Mouse (Mus musculus) hindbrain, embryonic 10.5 days (tissue): ENCODE results near the gene Mtx3. TPM values are rescaled to one million over a fixed set of nuclear protein-coding genes. Genes with fewer than 3 reads are reported as not detected.
"Not testable (repeated sequence)": the region's sequence is repeated elsewhere in the genome, so short reads cannot be mapped to it uniquely, and the experiment has no call there.

Experiments
- DNase-seq: peaks from one replicate; pipeline ENCODE4 v3.0.0-alpha.2; 2017; ENCODE audit warnings: low spot score
- H3K27ac ChIP-seq: fragments of 300-500 bp; sonication (generic); 2 replicates; pipeline ENCODE4 v1.5.1; 2016; ENCODE audit warnings: mild to moderate bottlenecking, moderate library complexity
- H3K27me3 ChIP-seq: fragments of 300-500 bp; sonication (generic); 2 replicates; pipeline ENCODE4 v1.6.1; 2016; ENCODE audit warnings: mild to moderate bottlenecking; ENCODE audit not compliant: poor library complexity, insufficient read depth, severe bottlenecking
- H3K36me3 ChIP-seq: fragments of 300-500 bp; sonication (generic); 2 replicates; pipeline ENCODE4 v1.6.1; 2016; ENCODE audit warnings: mild to moderate bottlenecking, moderate library complexity
- H3K4me1 ChIP-seq: fragments of 300-500 bp; sonication (generic); replicated peaks from 2 replicates; pipeline ENCODE4 v1.6.1; 2016; ENCODE audit warnings: mild to moderate bottlenecking
- H3K4me3 ChIP-seq: fragments of 300-500 bp; sonication (generic); 2 replicates; pipeline ENCODE4 v1.5.1; 2016; ENCODE audit warnings: mild to moderate bottlenecking, moderate library complexity
- H3K9me3 ChIP-seq: fragments of 300-500 bp; sonication (generic); 2 replicates; pipeline ENCODE4 v1.6.1; 2016; ENCODE audit warnings: mild to moderate bottlenecking, moderate library complexity
- WGBS: fragments of 180-500 bp; shearing (Covaris S2); methylation state at CpG from one replicate; pipeline ENCODE4 v1.1.7; 2016; 5-methylcytosine and 5-hydroxymethylcytosine counted together
- polyA plus RNA-seq: library from polyadenylated mRNA; unstranded; fragments of >200 nt; fragmentation: Nextera tagmentation; extraction: Ambion mirVana; gene quantifications from 2 replicates; pipeline ENCODE4 v1.2.1, GENCODE M21; 2016

The Mtx3 gene
- 2.8 and 3.2 TPM in 2 replicates for polyA plus RNA-seq

DNA sequence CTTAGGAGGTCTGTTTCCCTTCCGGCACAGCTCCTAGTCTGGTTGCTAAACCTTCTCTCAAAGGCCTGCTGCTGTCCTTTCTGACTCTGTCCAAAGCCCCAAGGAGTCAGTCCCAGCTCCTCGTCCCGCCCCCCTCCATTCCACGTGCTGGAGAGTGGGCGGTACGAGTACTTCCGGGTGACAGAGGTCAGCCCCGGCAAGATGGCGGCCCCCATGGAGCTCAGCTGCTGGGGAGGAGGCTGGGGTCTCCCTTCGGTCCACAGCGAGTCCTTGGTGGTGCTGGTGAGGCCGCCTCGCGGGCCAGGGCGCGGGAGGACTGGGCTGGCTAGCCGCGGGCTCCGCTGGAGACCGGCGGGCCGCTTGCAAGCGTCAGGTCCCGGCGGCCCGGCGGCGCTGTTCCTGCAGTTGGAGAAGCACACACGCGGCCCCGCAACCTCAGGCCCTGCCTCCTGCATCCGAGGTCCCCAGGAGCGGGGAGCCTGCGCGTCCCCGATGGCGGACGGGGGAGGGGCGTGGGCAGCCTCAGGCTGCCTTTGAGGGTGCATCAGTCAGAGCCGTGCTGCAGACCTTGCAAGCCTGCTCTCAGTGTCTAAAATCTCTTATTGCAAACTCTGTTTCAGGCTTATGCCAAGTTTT lies at the start of gene Mtx3:
TSS of gene Mtx3 (plus strand) at position 175 of the 636 bp plus-strand sequence.
- H3K27me3 ChIP-seq, result no peaks in the 10 kb centered on the region
- no peaks in the 10 kb centered on the region for H3K9me3 ChIP-seq
- DNase-seq, result peak; percentile 91
- H3K27ac ChIP-seq, result peak within 1 kb of the TSS; percentile 98
- WGBS, result 3% methylated on average over 40 of the region's 40 CpGs
- H3K4me3 ChIP-seq, result peak within 1 kb of the TSS; percentile 89
- H3K36me3 ChIP-seq, result peaks cover 31% of the 10 kb centered on the region
- H3K4me1 ChIP-seq, result peaks cover 6% of the 10 kb centered on the region; the same call in 1 of the 2 replicates

DNA sequence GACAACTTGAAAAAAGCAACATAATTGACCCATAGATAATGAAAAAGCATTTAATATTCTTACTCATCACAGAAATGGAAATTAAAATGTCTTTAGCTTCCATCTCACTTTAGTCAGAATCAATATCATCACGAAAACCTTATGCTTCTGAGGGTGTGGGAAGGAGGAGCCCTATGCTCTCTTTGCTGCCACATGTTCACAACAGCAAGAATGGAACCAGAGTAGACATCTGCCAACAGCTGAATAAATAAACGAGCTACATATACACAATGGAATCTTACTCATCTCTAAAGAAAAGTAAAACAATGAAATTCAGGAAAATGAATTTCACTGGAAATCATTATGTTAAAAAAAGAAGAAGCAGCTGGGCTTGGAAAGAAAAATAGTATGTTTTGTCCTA lies 45.7 kb upstream of the Mtx3 start:
- Histone ChIP-seq H3K27me3 (peaks cover 22% of the 10 kb centered on the region), H3K9me3 (no peaks in the 10 kb centered on the region), H3K4me3 (no peak overlapping the region), H3K36me3 (no peaks in the 10 kb centered on the region), H3K27ac (no peak overlapping the region), H3K4me1 (peaks cover 14% of the 10 kb centered on the region)
- 77% methylated on average over 2 of the region's 2 CpGs for WGBS
- no peak for DNase-seq

DNA sequence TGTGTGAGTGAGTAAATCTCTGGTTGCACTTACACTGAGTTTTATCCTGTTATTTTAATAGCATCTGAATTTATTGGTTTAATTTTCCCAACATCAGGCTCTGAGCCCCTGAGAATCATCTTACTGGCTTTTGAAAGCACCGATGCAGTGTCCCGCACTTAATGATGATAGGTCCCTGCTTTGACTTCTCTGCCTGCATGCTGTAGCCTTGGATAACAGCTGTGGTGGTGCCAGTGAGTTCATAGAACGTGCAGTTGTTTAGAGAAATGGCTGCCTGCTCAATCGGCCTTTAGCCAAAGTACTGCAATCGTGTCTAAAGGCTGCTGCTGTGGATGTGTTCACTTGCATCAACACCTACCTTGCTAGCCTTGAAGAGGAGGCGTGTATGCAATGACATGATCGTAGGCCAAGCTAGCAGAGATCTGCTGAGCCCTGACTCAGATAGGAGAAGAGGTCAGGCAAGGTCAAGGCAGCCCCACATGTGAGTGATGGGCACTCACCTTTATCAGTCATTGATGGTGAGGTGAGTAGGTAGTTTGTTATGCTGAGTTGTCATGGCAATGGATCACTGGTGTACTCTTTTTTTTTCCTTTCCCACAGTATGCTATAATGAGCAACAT lies 45.1 kb upstream of the Mtx3 start:
- H3K27ac ChIP-seq, result no peak overlapping the region
- H3K36me3 ChIP-seq, result no peaks in the 10 kb centered on the region
- no peak overlapping the region for H3K4me3 ChIP-seq
- peaks cover 10% of the 10 kb centered on the region for H3K4me1 ChIP-seq
- no peaks in the 10 kb centered on the region for H3K9me3 ChIP-seq
- DNase-seq, result no peak
- 85% methylated on average over 7 of the region's 7 CpGs for WGBS
- peaks cover 16% of the 10 kb centered on the region for H3K27me3 ChIP-seq

DNA sequence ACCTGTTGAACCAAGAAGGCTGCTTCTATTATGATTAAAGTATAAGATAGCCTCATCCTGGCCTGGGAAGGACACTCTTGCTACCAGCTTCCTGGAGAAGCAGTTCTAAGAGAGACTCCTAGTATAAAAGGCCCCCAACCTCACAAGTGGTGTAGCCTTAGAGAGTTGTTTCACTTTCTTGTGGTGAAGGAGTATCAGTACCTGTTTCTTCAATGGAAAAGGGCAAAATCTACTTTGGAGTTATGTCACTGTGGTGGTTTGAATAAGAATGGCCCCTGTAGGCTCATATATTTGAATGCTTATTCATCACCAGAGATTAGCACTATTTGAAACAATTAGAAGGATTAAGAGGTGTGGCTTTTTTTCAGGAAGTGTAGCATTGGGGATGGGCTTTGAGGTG lies 37.8 kb upstream of the Mtx3 start:
- H3K27ac ChIP-seq, result no peak overlapping the region
- DNase-seq, result no peak
- H3K27me3 ChIP-seq, result no peaks in the 10 kb centered on the region
- no peaks in the 10 kb centered on the region for H3K9me3 ChIP-seq
- H3K36me3 ChIP-seq, result no peaks in the 10 kb centered on the region
- no peaks in the 10 kb centered on the region for H3K4me1 ChIP-seq
- H3K4me3 ChIP-seq, result no peak overlapping the region

DNA sequence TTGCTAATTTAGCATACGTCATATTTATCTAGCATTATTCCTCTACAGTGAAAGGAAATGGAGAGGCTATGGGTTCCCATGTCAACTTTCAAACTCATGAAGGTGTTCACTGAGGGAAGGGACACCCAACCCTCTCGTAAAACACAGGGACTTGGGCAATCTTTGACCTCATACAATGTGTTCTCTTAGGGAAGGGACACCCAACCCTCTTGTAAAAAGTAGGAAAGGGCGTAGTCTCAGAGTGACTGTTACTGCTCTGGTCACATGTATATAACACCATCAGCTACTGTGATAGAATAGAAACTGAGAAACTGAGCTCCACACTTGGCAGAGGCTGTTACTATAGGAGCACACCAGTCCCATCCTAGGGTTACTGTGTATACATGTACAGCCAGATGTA lies 36.7 kb upstream of the Mtx3 start:
- H3K27ac ChIP-seq, result no peak overlapping the region
- H3K4me1 ChIP-seq, result no peaks in the 10 kb centered on the region
- 86% methylated on average over 3 of the region's 3 CpGs for WGBS
- no peak overlapping the region for H3K4me3 ChIP-seq
- H3K9me3 ChIP-seq, result no peaks in the 10 kb centered on the region
- no peak for DNase-seq
- no peaks in the 10 kb centered on the region for H3K27me3 ChIP-seq
- no peaks in the 10 kb centered on the region for H3K36me3 ChIP-seq

DNA sequence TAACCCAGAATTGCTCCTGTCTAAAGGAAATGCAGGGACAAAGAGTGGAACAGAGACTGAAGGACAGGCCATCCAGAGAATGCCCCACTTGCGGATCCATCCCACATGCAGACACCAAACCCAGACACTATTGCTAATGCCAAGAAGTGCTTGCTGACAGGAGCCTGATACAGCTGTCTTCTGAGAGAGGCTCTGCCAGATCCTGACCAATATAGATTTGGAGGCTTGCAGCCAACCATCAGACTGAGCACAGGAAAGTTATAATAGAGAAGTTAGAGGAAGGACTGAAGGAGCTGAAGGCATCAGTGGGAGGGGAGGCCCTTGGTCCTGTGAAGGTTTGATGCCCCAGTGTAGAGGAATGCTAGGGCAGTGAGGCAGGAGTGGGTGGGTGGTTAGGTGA lies 34.0 kb upstream of the Mtx3 start:
- not testable (repeated sequence) for H3K27ac ChIP-seq, DNase-seq, H3K36me3 ChIP-seq, H3K4me3 ChIP-seq, H3K27me3 ChIP-seq, H3K4me1 ChIP-seq, H3K9me3 ChIP-seq
- WGBS, result 93% methylated on average over 1 of the region's 1 CpGs

DNA sequence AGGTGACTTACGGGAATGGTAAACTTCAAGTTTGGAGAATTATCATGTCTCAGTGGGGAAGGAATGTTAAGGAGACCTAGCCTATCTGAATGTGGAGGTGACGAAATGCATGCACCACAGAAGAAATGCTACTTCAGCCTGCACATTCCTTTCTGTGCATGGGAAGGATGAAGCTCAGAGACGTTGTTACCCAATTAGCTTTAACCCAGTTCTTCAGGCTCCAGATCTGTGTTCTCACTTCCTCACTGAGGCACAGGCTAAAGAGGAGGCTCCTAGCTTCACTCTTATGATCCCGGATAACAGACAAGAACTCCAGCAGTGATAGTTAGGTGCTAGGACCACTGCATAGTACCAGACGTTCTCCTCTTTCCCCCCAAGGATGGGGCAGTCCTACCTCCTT lies 28.2 kb upstream of the Mtx3 start:
- DNase-seq, result no peak
- no peak overlapping the region for H3K4me3 ChIP-seq
- H3K4me1 ChIP-seq, result no peaks in the 10 kb centered on the region
- no peaks in the 10 kb centered on the region for H3K9me3 ChIP-seq
- no peaks in the 10 kb centered on the region for H3K36me3 ChIP-seq
- WGBS, result 86% methylated on average over 5 of the region's 5 CpGs
- no peaks in the 10 kb centered on the region for H3K27me3 ChIP-seq
- H3K27ac ChIP-seq, result no peak overlapping the region

DNA sequence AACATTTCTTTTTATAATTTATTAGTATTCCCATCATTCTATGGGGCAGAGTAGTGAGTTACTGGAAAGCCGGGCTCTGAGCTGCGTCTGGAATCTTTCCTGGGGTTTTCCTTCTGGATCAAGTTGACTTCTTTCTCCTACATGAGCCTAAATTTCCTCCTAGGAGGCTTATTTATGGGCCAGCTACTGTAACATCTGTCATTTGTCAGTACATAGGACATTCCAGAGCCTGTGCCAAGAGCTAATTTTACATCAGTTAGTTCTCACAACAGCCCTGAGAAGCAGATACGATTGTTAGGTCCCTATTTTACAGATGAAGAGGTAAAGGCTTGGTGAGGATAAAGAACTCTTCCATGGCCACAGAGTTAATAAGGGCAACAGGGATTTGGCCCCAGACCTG lies 27.2 kb upstream of the Mtx3 start:
- Histone ChIP-seq H3K4me3 (no peak overlapping the region), H3K9me3 (no peaks in the 10 kb centered on the region), H3K4me1 (no peaks in the 10 kb centered on the region), H3K36me3 (no peaks in the 10 kb centered on the region), H3K27ac (no peak overlapping the region), H3K27me3 (no peaks in the 10 kb centered on the region)
- DNase-seq, result no peak
- WGBS, result 91% methylated on average over 3 of the region's 3 CpGs

DNA sequence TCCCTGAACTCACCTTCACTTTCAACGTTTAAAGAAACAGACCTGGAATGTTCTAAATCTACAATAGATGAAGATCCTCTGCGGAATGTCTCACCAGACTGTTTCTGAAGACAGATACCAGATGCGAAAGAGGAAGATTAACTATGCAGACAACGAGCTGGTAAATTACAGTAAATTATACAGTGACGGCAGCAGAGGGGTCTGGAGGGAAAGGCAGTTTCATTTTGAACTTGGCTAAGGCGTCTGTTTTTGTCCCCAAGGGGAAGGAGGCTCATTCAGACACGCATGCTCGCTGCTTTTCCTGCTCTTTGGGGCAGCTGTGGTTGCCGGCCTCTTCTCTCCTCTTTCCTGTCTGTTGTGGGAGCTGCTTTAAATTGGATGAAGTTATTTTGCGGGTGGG lies 15.7 kb upstream of the Mtx3 start:
- no peak overlapping the region for H3K27ac ChIP-seq
- no peaks in the 10 kb centered on the region for H3K36me3 ChIP-seq
- H3K4me1 ChIP-seq, result no peaks in the 10 kb centered on the region
- H3K4me3 ChIP-seq, result no peak overlapping the region
- WGBS, result 82% methylated on average over 10 of the region's 10 CpGs
- H3K27me3 ChIP-seq, result no peaks in the 10 kb centered on the region
- H3K9me3 ChIP-seq, result no peaks in the 10 kb centered on the region
- no peak for DNase-seq

DNA sequence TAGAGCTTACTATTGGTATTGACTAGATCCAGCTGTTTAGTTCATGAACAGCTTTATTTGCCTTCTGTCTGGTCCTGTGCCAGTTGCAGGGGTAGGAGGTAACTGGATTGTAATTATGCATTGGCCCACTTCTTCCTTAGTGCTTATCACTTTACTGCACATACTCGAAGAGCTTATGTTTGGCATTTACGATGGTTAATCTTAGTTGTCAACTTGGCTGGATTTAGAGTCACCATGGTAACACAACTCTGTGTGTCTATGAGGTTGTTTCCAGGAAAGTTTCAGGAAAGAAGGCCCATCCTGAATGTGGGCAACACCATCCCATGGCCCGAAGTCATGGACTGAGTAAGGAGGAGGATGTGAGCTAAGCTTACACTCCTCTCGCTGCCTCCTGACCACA lies 11.4 kb upstream of the Mtx3 start:
- Histone ChIP-seq H3K4me1 (no peaks in the 10 kb centered on the region), H3K36me3 (no peaks in the 10 kb centered on the region), H3K27me3 (no peaks in the 10 kb centered on the region), H3K4me3 (no peak overlapping the region), H3K27ac (no peak overlapping the region), H3K9me3 (no peaks in the 10 kb centered on the region)
- no peak for DNase-seq
- 92% methylated on average over 4 of the region's 4 CpGs for WGBS

DNA sequence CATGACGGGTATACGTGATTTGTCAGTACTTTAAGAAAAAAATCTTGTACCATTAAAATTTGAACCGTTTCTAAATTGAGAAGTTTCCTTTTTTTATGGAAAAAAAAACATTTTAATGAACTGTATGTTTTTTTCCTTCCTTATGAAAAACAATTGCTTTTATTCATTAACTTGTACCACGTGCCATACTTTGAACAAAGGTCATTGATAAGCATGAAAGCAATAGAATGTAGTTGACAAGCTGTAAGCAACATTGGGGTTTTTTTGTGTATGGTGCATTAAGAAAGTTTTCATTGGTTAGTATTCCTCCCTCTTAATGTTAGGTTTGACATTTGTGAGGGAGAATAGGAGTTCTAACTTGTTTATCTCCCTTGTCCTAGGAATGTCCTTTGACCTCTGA lies 1.9 kb downstream of the Mtx3 start:
- 92% methylated on average over 4 of the region's 4 CpGs for WGBS
- no peak for DNase-seq
- peaks cover 6% of the 10 kb centered on the region; the same call in 1 of the 2 replicates for H3K4me1 ChIP-seq
- H3K4me3 ChIP-seq, result no peak overlapping the region
- H3K36me3 ChIP-seq, result peaks cover 48% of the 10 kb centered on the region
- no peak overlapping the region for H3K27ac ChIP-seq
- H3K9me3 ChIP-seq, result no peaks in the 10 kb centered on the region
- H3K27me3 ChIP-seq, result no peaks in the 10 kb centered on the region

DNA sequence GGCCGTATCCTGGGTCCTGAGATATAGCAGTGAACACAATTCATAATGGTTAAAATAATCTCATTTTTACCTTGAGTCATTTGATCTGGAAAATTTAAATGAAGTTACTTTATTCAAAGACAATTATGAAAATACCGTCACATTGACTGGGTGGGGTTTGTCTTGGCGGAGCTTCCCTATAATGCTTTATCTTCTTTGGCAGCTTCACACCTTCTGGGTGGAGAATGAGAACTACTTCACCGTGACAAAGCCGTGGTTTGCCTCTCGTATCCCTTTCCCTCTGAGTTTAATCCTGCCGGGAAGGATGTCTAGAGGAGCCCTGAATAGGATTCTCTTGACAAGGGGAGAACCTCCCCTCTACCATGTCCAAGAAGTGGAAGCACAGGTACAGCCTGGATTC lies 2.8 kb downstream of the Mtx3 start:
- Histone ChIP-seq H3K9me3 (no peaks in the 10 kb centered on the region), H3K36me3 (peaks cover 51% of the 10 kb centered on the region), H3K27ac (no peak overlapping the region), H3K4me1 (peaks cover 6% of the 10 kb centered on the region; the same call in 1 of the 2 replicates), H3K4me3 (no peak overlapping the region), H3K27me3 (no peaks in the 10 kb centered on the region)
- DNase-seq, result no peak
- WGBS, result 94% methylated on average over 7 of the region's 7 CpGs

DNA sequence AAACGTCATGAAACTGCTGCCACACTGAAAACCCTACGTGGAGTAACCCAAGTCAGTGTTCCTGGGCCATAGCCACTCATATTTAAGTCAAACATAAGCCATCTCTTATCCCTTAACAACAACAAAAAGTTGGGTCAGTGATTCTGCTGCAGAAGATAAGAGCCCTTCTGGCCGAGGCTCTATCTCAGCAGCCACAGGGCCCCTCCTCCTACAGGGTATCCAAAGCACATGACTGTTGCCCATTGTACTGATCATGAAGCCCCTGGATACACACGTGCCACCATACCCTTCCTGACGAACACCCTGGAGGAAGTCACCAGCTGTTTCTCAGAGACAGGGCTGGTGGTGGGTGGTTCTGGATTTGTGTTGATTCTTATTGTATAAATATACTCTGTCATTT lies 3.4 kb downstream of the Mtx3 start:
- H3K36me3 ChIP-seq, result peaks cover 57% of the 10 kb centered on the region

More for the DNA sequence above, 3.4 kb downstream of the Mtx3 start:
- no peak overlapping the region for H3K4me3 ChIP-seq
- WGBS, result 87% methylated on average over 5 of the region's 5 CpGs
- H3K27me3 ChIP-seq, result no peaks in the 10 kb centered on the region
- H3K4me1 ChIP-seq, result peaks cover 6% of the 10 kb centered on the region; the same call in 1 of the 2 replicates
- H3K9me3 ChIP-seq, result no peaks in the 10 kb centered on the region
- DNase-seq, result no peak
- no peak overlapping the region for H3K27ac ChIP-seq
